Mouse (Mus musculus) kidney, adult 2 months (tissue): ENCODE data around the gene Dhrs7b.

Source experiments
- CTCF ChIP-seq: fragments of 200-500 bp; conservative IDR thresholded peaks from 2 replicates; pipeline ENCODE4 v1.5.1; 2011; ENCODE audit warnings: low read depth, mild to moderate bottlenecking, control low read depth, low read length, moderate library complexity, mixed read lengths; ENCODE audit not compliant: insufficient read depth, insufficient read length
- POLR2A ChIP-seq: fragments of 200-500 bp; IDR thresholded peaks from one replicate; pipeline ENCODE4 v1.6.1; 2011; ENCODE audit warnings: low read depth, low read length, control low read depth

- TF ChIP-seq POLR2A (no peak), CTCF (no peak)
Measured at GRCm38 (mm10) chr11:60809546-60809945, 20.9 kb upstream of the Dhrs7b start.
